Comparison of ENCODE assay signal across 7 mouse cellular contexts in the genomic region with DNA sequence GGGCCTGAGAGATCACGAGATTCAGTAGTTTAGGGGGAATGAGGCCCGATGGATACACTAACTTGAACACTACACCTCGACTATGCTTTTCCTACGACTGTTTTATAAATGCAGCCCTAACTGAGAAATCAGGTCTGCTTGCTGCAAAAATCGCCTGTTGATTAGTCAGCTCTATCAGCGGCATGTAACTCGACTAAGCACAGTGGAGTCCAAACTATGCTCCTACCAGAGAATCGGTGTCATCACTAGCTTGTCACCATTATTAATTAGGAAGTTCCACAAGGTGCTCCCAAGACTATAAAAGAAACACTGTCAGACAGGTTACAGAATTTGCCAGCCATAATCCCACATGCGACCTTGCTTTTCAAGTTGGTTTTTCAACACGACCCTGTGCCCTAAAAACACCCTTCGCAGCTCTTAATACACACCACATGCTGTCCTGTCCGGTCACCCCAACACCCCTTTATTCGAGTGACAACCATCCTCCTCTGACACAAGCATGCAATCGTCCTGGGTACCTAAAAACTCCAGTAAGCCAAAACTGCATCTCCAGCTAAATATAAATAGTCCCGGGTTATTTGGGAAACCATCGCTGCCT. TPM values are rescaled to one million over a fixed set of nuclear protein-coding genes. Genes with fewer than 3 reads are reported as not detected.
DNase-seq lines count a peak whose midpoint lies in the region; ATAC-seq and TF ChIP-seq lines count a peak whose summit lies in the region.

No protein-coding gene starts in this region.

- no peak for ATAC-seq in forebrain, embryonic 13.5 days
- no peak for ATAC-seq in liver, embryonic 14.5 days (ENCODE audit: insufficient read depth)
- no peak for ATAC-seq in frontal cortex, adult (ENCODE audit: low TSS enrichment)

- H3K4me2 ChIP-seq in forebrain, embryonic 13.5 days, result peak overlapping the region; percentile 86
- peak overlapping the region; percentile 72 for H3K4me2 ChIP-seq in liver, embryonic 14.5 days (ENCODE audit: low read depth)

- no peak overlapping the region for H3K27ac ChIP-seq in thymus, adult 2 months (ENCODE audit: control insufficient read depth, insufficient read depth, low read length)
- H3K27ac ChIP-seq in forebrain, embryonic 13.5 days, result no peak overlapping the region
- no peak overlapping the region for H3K27ac ChIP-seq in liver, embryonic 14.5 days

- H3K4me1 ChIP-seq in thymus, adult 2 months (replicated peaks; ENCODE audit: control insufficient read depth, insufficient read depth, low read length), result peaks cover 12% of the 10 kb centered on the region
- H3K4me1 ChIP-seq in forebrain, embryonic 13.5 days, result peaks cover 10% of the 10 kb centered on the region
- H3K4me1 ChIP-seq in liver, embryonic 14.5 days (replicated peaks; ENCODE audit: control insufficient read depth in 2 of 2, insufficient read depth in 2 of 2, low read length in 1 of 2), result peaks cover 0 to 13% of the 10 kb centered on the region in 2 experiments; a peak in 1 of 4 replicates

- H3K9me3 ChIP-seq in forebrain, embryonic 13.5 days (replicated peaks), result no peaks in the 10 kb centered on the region
- H3K9me3 ChIP-seq in liver, embryonic 14.5 days (ENCODE audit: control insufficient read depth, low read length), result no peaks in the 10 kb centered on the region

- peak overlapping the region; percentile 56 for H3K4me3 ChIP-seq in thymus, adult 2 months (ENCODE audit: control insufficient read depth, insufficient read depth, low read length)
- peak overlapping the region; percentile 75 for H3K4me3 ChIP-seq in forebrain, embryonic 13.5 days
- peak overlapping the region; percentile 50 to 65 for H3K4me3 ChIP-seq in liver, embryonic 14.5 days (ENCODE audit: insufficient read depth in 1 of 2, low read depth in 2 of 2, low read length in 2 of 2)

- no peaks in the 10 kb centered on the region for H3K36me3 ChIP-seq in thymus, adult 2 months (ENCODE audit: control insufficient read depth, insufficient read depth, low read length)
- no peaks in the 10 kb centered on the region for H3K36me3 ChIP-seq in forebrain, embryonic 13.5 days (ENCODE audit: poor library complexity, severe bottlenecking)
- H3K36me3 ChIP-seq in liver, embryonic 14.5 days (replicated peaks; ENCODE audit: control insufficient read depth, insufficient read depth, low read depth), result no peaks in the 10 kb centered on the region

- peak overlapping the region; percentile 82 for H3K9ac ChIP-seq in forebrain, embryonic 13.5 days
- peak overlapping the region; percentile 59 for H3K9ac ChIP-seq in liver, embryonic 14.5 days (replicated peaks)

- no peak for TF ChIP-seq EP300 in liver, embryonic 14.5 days (IDR thresholded peaks at IDR 0.05; ENCODE audit: low read depth)

- TF ChIP-seq POLR2A in thymus, adult 2 months (IDR thresholded peaks at IDR 0.05; ENCODE audit: control insufficient read depth, extremely low read depth, insufficient read depth, low read length, poor library complexity), result no peak

- no peaks in the 10 kb centered on the region for H3K27me3 ChIP-seq in thymus, adult 2 months (ENCODE audit: control insufficient read depth, insufficient read depth, low read length)
- no peaks in the 10 kb centered on the region for H3K27me3 ChIP-seq in forebrain, embryonic 13.5 days
- no peaks in the 10 kb centered on the region for H3K27me3 ChIP-seq in liver, embryonic 14.5 days (ENCODE audit: control insufficient read depth, insufficient read depth, low read length)

- no peak for TF ChIP-seq CTCF in thymus, adult 2 months (IDR thresholded peaks at IDR 0.05; ENCODE audit: borderline replicate concordance, control insufficient read depth, extremely low read depth, insufficient read depth, low read length, poor library complexity)
- no peak for TF ChIP-seq CTCF in liver, embryonic 14.5 days (IDR thresholded peaks at IDR 0.05; ENCODE audit: low read depth)

- no peak for DNase-seq in thymus, adult 2 months
- no peak for DNase-seq in thymus, postnatal 0 days (ENCODE audit: low spot score)
- DNase-seq in liver, embryonic 14.5 days (ENCODE audit: low read depth in 3 of 3, low spot score in 3 of 3), result no peak
- no peak for DNase-seq in urinary bladder, postnatal 36 days (ENCODE audit: low spot score in 2 of 2)
- DNase-seq in spleen, adult 12 weeks (ENCODE audit: low spot score), result no peak

- WGBS in thymus, adult 2 months, result 20% methylated on average over 16 of the region's 16 CpGs
- WGBS in forebrain, embryonic 13.5 days, result 38% methylated on average over 16 of the region's 16 CpGs
- WGBS in liver, embryonic 14.5 days (ENCODE audit: insufficient replicate concordance), result 27% methylated on average over 16 of the region's 16 CpGs

RNA-seq across cellular contexts. Expression of a gene that starts 0.7 kb away (rescaled TPM):
- polyA plus RNA-seq in thymus, adult 2 months (2012; rRNA removed), result 12.7 and 13.0 TPM in 2 replicates
- 6.2 and 7.0 TPM in 2 replicates for polyA plus RNA-seq in thymus, postnatal 0 days (2015; fragmentation: Nextera tagmentation; extraction: Ambion mirVana)
- 11.6 and 12.4 TPM in 2 replicates for polyA plus RNA-seq in forebrain, embryonic 13.5 days (2015; fragmentation: Nextera tagmentation; extraction: Ambion mirVana)
- 2.1 and 2.2 TPM in 2 replicates for polyA plus RNA-seq in liver, embryonic 14.5 days (2012; rRNA removed)
- polyA plus RNA-seq in liver, embryonic 14.5 days (2014; fragmentation: Nextera tagmentation; extraction: Ambion mirVana), result 1.3 and 1.5 TPM in 2 replicates

RNA-seq across cellular contexts. Expression of a gene that starts 47.1 kb away (rescaled TPM):
- 0.27 and 0.45 TPM in 2 replicates for polyA plus RNA-seq in thymus, adult 2 months (2012; rRNA removed)
- 0.23 and 0.39 TPM in 2 replicates for polyA plus RNA-seq in thymus, postnatal 0 days (2015; fragmentation: Nextera tagmentation; extraction: Ambion mirVana)
- polyA plus RNA-seq in forebrain, embryonic 13.5 days (2015; fragmentation: Nextera tagmentation; extraction: Ambion mirVana), result 0.32 and 0.37 TPM in 2 replicates
- 49.5 and 50.9 TPM in 2 replicates for polyA plus RNA-seq in liver, embryonic 14.5 days (2012; rRNA removed)
- polyA plus RNA-seq in liver, embryonic 14.5 days (2014; fragmentation: Nextera tagmentation; extraction: Ambion mirVana), result 43.9 and 50.1 TPM in 2 replicates

Comparison
In these comparisons a context has a peak if more than half of its experiments do, and no peak if none do; other contexts are left out.
1. RNA of a gene that starts 47.1 kb away (polyA plus RNA-seq): 43.9 to 50.9 TPM in liver, embryonic 14.5 days; 0.32 to 0.37 TPM in forebrain, embryonic 13.5 days, 0.27 to 0.45 TPM in thymus, adult 2 months and 0.23 to 0.39 TPM in thymus, postnatal 0 days; every median in the first group is over 10 times any median in the second.
2. Peak in every context shown above with its lines, with median percentiles within 50 percentile points of each other: H3K4me3 ChIP-seq.